Mouse (Mus musculus): ENCODE data around the gene Meis1. TPM values are rescaled to one million over a fixed set of nuclear protein-coding genes. Genes with fewer than 3 reads are reported as not detected.

Gene Meis1
- polyA plus RNA-seq, 2 experiments from 2014 or later: 0.66 TPM; not detected in 1

DNA sequence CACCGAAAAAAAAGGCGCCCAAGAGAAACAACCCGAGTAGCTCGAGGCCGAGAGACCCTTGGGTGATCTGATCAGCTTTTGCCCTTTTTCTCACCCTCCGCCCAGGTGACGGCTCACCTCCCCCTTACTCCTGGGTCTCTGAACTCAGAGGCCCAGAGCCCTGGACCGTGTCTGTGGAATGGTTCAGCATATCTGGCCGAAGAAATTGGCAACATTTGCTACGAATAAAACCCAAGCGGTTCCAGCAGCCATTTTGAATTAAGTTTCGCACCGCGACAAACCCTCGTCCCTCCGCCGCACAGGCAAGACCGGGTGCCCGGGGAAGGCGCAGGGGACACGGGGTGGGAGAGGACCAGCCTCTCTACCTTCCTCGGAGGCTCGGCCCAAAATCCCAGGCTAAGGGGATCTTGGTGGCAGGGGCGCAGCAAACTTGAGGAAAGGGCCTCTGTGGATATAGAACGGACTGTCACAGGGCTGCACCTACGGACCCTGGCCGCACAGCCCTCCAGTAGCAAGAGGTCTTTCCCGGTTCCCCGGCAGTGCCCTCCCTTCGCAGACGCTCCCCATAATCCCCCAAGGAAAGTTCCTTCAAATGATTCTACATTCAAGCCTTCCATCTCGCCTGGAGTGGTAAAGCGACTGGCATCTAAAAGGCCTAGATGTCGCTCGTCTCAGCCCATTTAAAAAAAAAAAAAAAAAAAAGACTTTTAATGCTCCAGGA is 4.2 kb downstream of the Meis1 start:
- ATAC-seq: no peak

DNA sequence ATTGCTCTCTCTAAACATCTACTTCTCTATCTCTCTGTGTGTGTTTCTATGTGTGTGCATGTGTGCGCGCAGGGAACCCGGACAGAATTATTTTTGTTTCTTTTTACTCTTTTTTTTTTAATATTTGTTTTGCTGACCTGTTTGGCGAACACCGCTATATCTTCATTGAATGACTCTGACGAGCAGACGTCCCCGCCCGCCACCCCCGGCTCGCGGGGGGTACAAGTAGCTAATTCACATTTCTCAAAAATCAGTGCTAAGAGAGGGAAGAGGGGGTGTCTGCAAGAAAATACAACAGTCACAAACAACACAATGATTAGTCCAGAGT is 4.7 kb downstream of the Meis1 start:
- ATAC-seq: no peak

DNA sequence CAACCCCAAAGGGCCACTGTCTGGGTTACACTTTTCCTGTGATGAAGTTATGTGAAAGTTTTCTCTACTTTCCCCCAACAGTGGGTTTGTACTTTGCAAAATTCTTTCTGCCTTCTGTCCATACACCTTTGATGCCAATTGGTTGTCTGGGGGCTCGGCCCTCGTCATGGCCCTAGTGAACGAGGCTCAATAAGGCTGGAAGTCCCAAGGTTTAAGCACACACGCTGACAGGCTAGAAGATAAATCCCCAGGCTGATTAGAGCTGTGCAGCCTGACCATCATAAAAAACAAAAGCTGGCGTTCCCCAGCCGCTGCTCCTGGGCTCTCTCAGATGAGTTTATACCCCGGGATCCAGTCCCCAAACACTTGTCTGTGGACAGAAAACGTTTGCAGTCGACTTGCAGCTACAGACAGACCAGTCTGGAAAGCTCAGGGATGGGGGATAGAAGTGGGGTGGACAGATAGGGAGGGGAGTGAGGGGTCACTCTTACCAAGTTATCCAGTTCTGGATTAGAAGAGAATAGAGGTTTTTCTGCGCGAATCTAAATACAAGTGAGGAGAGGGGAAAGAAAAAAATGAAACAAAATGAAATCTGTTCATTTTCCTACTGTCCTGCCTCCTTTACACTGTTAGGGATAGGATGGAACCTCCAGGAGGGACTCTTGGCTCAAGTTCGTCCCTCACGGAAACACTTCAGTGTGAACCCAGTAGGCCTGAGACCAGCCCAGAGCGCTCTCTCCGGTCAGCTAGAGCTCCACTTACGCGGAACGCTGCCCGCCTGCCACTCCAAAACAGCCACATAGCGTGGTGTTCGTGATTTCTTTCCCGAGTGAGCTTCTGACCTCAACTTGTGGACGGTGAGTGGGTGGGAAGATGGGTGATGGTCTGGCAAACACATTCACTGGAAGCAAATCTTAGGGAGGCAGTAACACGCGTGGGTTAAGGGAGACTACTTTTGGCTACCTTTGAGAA is 5.4 kb downstream of the Meis1 start:
- ATAC-seq: no peak

DNA sequence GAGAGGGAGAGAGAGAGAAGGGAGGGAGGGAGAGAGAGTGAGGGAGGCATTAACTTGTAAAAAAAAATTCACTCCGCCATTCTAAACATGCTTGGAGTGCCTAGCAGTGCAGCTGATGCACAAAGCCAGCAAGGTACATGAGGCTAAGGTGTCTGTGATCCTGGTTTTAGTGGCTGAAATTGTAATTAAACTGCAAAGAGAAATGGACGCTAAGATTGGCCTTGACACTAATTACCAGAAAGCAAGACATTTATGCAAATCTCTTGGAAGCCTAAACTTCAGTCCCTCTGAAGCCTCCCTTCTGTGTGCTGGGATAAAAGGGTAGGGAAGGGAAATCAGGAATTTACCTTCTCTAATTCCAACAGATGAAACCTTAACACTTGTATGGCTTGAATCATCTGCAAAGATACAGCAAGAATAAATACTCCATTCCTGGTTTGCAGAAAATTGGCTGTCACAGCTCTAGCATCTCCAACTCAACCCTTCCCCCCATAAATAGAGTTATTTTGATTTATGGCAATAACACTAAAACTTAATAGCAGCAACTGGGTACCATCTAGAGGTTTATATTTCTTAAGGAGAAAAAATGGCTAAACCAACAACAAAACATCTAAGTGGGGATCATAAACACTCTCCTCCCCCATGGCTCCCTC is 6.2 kb downstream of the Meis1 start:
- no peak for ATAC-seq

DNA sequence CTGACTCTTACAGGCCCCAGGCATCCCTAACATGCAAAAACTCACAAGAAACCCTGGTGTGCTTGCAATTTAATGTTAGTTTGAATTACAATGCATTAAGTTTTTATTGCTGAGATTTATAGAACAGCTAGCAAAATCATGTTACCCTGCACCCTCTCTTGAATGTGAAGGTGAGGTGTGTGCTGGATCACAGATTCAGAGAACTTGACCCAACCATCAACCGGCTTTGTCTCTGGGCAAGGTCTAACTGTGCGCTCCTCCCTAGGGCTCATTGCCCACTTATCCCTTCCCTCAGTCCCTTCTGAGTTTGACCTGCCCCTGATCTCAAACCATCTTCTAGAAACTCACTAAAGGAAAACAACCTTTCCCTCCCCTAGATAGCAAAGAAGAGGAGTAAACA is 6.8 kb downstream of the Meis1 start:
- ATAC-seq: no peak

DNA sequence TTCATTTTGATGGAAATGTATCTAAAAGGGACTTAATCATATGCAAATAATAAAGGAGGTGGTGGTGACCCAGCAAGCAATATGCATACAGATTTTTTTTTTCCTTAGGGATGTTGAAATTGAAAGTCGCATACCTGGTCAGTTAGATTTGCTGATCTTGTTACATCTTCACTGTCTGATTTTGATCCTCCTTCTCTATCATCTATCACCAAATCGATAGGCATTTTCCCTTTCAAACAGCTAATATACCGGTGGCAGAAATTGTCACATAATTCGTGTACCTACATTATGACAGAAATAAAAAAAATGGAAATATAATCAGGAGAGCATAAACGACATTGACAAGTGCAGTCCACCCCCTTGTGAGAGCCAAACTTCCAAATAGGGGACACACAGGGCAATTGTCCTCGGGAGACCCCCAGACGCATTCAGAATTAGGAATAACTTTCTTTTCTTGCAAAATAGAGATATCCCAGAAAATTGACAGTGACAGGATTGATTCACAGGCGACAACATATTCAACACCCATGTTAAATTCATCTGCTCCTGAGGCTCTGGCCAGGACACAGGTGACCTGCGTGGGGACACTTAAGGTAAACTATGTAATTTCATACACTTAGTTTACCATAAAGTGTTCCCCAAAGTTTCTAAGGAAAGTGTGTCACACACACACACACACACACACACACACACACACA is 7.5 kb downstream of the Meis1 start:
- ATAC-seq: no peak

DNA sequence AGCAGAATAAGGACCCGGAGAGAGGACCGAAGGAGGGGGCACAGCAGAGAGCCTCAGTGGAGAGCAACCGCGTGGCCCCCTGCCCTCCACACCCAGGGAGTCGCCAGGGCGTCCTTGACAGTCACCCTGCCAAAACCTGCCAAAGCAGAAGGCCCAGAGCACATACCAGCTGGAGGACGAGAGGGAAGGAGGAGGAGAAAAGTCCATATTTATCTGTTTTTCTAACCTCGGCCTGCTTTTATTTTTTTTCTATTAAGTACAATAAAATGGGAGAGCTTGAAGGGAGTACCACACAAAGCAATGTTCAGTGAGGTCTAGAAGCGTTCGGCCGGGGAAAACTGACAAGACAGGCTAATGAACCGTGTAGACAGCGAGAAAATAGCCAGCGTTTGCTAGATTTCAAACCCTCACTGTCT is 8.4 kb downstream of the Meis1 start:
- no peak for ATAC-seq

DNA sequence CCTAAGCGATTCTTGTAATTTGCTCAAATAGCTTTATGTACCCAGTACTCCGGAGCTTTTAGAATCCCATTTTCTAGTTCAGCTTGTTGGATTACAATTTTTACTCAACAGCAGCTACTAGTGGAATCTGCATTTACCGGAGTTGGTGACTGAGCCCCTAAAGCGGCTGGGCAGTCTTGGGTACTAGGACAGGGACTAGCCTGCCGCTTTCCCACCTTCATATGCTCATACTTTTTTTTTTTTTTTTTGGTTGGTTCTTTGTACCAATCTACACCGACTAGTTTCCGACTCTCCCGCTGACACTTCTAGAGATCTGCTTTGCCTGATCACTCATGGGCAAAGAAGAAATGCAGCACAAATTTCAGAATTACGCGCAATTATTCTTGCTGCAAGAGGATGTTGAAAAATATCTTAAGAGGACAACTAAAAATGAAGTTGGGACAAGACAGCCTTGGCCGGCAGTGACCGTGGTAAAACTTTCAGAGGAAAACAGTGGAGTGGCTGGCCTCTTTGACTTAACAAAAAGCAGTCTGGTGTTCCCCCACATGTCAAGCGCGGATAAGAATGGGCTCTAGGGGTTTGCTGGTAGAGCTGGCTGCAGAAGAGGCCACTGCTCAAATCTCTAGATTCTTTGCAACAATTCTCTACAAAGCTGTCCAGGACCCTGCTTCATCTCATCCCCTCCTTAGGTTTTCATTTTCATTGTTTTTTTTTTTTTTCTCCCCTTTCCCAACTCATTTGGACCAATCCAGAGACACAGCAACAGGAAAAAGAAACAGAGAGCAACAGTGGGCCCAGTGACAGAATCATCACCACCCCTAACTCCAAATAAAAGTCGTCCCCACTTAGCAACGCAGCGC is 9.0 kb downstream of the Meis1 start:
- ATAC-seq: no peak

DNA sequence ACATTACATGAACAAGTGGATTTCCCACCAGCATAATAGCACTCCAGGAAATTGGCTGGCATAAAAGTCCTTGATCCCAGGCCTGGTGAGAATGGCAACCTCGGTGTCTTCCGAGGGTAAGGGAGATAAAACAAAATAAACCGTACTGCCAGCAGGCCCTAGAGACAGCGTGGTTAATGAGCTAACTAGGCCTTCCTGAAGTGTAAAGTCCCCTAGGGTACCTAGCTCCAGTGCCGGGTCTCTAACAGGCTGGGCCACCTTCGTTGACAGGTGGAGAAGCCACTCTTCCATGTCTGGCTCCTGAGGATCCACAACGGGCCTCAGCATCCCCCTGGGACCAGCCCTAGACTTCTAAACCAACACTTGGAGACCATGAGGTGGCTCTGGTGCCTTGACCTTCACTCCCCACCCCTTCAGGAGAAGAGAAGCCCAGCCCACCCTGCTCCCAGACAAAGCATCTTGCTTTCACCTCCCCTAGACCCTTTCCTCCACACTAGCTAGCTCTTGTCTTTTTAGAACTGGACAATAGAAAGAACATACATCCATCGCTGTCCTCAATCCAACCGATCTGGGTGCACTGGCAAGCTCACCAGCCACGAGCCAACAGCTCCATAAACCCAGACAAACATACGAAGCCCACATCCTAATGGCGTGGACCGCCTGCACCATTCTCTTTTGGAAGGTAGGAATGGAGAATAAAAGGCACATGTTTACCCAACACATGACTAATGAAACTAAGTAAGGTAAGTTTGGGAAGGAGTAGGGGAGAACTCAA is 10.0 kb downstream of the Meis1 start:
- no peak for ATAC-seq

DNA sequence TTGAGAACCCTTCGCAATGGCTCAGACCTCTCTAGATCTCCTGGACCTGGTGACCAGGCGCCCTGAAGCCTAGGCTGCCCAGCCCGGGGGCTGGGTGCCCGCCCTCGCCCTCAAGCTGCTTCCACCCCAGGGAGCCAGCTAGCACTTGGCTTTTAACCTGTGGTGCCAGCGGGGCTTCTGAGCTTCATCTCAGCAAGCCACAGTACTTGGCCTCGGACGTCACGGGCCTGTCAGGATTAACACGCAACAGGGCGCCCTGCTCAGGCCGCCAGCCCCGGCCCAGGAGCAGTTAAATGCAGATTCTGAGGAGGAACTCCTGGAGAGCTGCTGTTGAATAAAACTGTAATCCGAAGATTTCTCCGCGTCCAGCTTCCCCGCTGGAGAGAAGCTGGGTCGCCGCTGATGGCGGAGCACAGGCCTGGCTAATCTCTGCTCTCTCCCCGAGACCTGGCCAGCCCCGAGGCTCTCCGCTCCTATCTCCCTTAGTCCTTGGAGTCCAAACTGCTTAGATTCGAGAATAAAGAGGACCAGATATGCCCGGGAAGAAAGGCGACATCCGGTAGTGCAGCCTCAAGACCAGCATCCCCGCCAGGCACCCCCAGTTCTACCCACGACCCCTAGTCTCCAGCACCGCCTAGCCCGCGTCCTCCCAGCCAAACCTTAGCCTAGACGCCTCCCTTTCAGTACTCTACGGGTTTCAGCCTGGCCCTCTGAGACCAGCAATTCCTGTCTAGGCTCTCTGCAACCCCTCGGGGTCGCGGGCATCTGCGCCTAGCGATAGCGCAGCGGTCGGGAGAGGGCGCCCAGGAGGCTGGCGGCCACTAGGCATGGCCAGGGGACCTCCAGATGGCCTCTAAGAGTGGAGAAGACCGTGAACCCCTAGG is 11.0 kb downstream of the Meis1 start:
- no peak for ATAC-seq

DNA sequence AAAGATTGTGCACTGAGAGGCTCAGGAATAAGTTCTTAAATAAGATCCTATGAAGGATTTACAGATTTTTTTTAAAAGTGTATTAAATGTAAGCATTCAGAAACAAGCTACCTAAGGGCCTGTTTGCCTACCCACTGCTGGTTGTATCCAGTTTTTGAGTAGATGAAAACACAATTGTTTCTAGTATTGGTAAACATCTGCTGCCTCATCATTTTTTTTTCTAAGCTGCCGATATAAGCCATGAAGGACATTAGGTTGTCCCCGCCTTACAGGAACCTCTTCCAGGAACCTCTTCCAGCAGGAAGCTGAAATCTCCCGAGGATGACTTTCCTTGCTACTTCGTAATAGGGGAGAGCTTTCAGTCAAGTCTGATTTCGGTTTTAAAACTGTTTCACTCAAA is 11.7 kb downstream of the Meis1 start:
- no peak for ATAC-seq

DNA sequence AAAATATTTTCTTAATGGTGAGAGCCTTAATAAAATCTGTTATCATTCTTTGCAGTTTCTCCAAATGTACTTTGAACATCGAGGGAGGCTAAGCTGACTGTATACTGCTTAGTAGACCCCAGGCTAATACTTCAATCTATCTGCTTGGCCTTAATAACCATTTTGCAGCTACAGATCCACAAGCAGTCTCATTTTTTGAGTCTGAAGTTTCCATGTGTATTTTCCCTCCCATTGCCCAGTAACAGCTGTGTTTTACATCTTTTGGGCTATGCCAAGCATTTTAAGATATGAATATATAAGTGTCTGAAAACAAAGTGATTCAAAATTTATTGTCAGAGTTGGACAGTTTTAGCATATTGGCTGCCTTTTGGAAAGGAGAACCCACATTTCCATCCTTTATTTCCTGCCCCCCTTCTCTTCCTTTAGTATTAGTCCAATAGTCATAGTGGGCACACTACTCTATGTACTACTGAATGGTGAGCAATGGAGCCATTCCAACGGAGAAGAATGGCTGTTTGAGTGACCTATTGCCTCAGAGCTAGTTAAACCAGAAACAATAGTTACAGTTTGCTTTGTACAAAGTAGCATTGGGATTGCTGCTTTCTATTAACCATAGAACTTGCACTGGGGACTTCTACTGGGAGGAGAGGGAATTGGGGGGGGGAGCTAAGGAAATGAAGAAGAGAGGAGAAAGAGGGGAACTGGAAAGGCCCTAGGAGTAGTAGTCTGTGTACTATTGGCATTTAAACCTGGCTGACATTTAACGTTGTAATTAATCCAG is 12.7 kb downstream of the Meis1 start:
- no peak for ATAC-seq

DNA sequence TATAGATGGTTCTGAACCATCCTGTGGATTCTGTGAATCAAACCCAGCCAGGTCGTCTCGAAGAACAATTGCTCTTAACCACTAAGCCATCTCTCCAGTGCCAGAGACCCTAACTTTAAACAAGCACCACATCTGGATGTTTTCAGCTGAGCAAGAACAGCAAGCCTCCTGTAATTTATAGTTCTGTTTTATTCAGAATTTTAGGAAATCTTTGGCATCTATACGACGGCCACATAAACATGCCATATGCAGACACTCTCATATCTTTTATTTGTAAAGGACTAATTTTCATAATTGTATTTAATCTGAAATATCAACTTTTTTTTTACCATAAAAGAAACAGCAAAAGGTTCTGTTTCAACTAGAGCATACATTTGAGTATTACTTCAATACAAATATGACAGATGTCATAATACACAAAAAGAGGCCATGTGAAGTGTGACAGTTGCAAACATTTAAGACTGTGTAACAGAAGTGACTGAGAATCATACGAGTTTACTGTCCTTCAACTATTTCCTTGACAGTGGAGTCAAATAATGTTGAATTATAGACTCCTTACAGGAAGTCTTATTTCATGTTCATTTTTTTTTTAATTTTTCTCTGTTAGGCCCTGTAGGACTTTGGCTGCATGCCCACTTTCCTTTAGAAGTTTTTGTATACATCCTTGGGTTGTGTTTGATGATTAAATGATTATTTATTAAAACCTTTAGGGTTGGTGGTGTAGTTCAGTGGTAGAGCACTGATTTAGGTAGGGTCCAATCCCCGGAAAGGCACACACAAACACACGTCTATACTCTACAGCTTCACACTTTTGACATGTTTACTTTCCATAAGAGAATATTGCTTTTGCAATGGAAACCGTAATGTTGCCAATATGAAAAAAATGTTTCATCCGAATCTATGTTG is 13.5 kb downstream of the Meis1 start:
- no peak for ATAC-seq

DNA sequence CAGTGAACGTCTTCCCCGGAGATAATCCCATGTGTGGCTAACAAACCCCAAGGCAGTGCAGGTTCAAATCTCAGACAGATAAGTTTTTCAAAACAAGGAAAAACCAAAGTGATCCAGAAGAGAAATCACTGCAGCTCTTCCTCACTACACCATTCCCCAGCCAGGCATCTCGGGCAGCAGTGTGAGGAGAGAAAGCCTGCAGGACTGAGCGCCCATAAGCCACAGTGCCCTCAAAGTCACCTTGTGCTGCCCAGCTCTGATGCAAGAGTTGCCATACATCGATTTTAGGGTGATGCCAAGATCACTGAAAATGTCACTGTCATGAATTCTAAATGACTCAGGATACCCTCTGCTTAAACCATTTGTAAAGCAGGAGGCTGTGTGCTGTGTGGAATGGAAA is 15.7 kb downstream of the Meis1 start:
- ATAC-seq: no peak

DNA sequence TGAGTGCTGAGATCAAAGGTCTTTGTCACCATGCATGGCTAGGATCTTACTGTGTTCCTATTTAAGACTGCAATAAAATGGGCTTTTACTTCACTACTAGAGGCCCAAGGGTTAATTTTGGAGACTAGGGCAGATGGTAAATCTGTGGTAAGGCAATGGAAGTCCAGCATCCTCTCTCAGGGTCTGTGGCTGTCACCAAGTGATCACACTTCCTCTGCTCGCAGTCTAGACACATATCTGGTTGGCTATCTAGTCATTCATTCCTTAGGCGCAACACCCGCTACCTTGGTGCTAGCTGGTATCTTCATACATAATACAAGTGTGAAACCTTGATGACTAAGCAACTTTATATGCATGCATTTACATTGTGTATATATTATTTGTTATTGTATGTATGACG is 22.0 kb downstream of the Meis1 start:
- no peak for ATAC-seq

DNA sequence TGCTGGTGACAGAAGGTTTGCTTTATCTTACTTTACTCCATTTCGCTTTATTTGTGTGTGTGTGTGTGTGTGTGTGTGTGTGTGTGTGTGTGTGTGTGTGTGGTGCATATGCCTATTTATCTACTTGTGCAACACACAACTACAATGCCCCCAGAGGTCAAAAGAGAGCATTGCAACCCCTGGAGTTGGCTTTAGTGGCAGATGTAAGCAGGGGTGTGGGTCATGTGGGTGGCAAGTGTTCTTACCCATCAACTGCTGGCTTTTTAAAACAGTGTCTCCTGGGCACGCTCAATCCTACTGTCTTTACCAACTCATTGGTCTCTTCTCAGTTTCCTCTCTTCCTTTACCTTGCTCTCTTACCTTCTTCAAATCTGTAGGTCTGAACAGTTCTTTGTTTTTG is 22.5 kb downstream of the Meis1 start:
- ATAC-seq: no peak

DNA sequence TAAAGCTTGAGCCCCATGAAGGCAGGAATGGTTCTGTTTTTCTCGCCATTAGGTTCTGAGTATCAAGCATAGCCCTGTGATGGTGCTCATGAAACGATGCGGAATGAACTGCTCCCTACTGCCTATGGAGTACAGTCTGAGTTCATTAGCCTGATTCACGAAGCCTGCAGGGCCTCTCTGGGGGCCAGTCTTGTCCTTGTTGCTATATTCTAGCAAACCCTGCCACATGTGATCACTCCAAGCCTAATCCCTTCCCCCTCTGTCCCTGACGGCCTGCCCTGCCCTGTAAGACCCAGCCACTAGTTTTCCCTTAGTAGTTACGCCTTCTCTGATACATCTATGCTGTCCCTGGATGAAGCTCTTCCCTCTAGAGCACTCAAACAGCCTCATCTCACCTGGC is 26.0 kb downstream of the Meis1 start:
- no peak for ATAC-seq

DNA sequence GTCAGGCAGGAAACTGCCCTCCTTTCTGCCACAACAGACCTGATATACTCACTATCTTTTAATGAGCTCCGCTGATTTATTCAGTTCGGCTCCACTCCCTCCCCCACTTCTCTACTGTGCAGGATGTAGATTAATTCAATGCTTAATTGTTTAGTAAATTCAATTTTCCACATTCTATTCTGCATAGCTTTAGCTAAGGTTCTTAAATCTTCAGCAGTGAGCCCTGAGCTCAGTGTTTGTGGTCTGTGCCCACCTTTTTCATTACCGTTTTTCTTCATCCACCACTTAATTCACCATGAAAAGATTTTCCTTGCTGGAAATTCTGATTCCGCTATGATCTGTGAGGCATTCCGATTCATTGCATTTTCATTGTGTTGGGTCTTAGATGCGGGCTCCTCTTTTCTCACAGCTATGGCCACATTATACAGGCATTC is 28.5 kb downstream of the Meis1 start:
- ATAC-seq: no peak
